15 mouse cellular contexts compared by ENCODE assay signal in genomic region chr11:107106978-107107724, GRCm38 (mm10). TPM values are rescaled to one million over a fixed set of nuclear protein-coding genes. Genes with fewer than 3 reads are reported as not detected.
DNase-seq lines count a peak whose midpoint lies in the region; ATAC-seq and TF ChIP-seq lines count a peak whose summit lies in the region.
"Had no signal": no experiment of that assay in that cellular context is flagged by ENCODE, and none has a peak within 500 bp of the region (broad histone marks: within the 10 kb centered on the region; RNA-seq: fewer than 3 reads in every experiment).

No protein-coding gene starts in this region.

- H3K4me2 ChIP-seq in heart, postnatal 0 days (ENCODE audit: low read depth, low read length), result no peak overlapping the region
- no peak overlapping the region for H3K4me2 ChIP-seq in neural tube, embryonic 13.5 days
- H3K4me2 ChIP-seq: hindbrain, embryonic 15.5 days; kidney, embryonic 15.5 days had no signal

- WGBS in heart, postnatal 0 days, result 57% methylated on average over 12 of the region's 12 CpGs
- 76% methylated on average over 12 of the region's 12 CpGs for WGBS in heart, embryonic 10.5 days
- WGBS in neural tube, embryonic 13.5 days, result 73% methylated on average over 12 of the region's 12 CpGs

- TF ChIP-seq EP300 in heart, postnatal 0 days (IDR thresholded peaks at IDR 0.05; ENCODE audit: low read depth), result no peak

- H3K4me1 ChIP-seq in heart, postnatal 0 days (ENCODE audit: control insufficient read depth, insufficient read depth), result peaks cover 17% of the 10 kb centered on the region
- H3K4me1 ChIP-seq in heart, embryonic 10.5 days, result peaks cover 23% of the 10 kb centered on the region
- peaks cover 50% of the 10 kb centered on the region for H3K4me1 ChIP-seq in neural tube, embryonic 13.5 days (replicated peaks)

- H3K9ac ChIP-seq in heart, postnatal 0 days (replicated peaks; ENCODE audit: low read depth, low read length), result no peak overlapping the region
- H3K9ac ChIP-seq in neural tube, embryonic 13.5 days, result no peak overlapping the region
- H3K9ac ChIP-seq: hindbrain, embryonic 15.5 days; kidney, embryonic 15.5 days had no signal

- peak; percentile 24 for DNase-seq in CD4-positive, CD25-positive, alpha-beta regulatory T cell, adult 2 months (ENCODE audit: low read depth, low spot score)
- DNase-seq in heart, postnatal 0 days (ENCODE audit: low spot score), result no peak
- DNase-seq in heart, embryonic 10.5 days (ENCODE audit: low spot score), result no peak
- DNase-seq in neural tube, embryonic 10.5 days (ENCODE audit: extremely low spot score, low spot score), result no peak
- DNase-seq in thymus, postnatal 14 days, result peak; percentile 45
- DNase-seq in cerebellum, adult 9-10 months, result no peak
- DNase-seq: adrenal gland, postnatal 14 days; cerebellum, postnatal 36 days; heart, adult 18-20 months; lung, postnatal 4 days had no signal

- no peak for TF ChIP-seq CTCF in heart, postnatal 0 days (IDR thresholded peaks at IDR 0.05; ENCODE audit: low read depth)

- H3K36me3 ChIP-seq in heart, postnatal 0 days (replicated peaks; ENCODE audit: control insufficient read depth, insufficient read depth, low read length), result peaks cover 16% of the 10 kb centered on the region
- H3K36me3 ChIP-seq in heart, embryonic 10.5 days, result peaks cover 35% of the 10 kb centered on the region
- peaks cover 26% of the 10 kb centered on the region for H3K36me3 ChIP-seq in neural tube, embryonic 13.5 days

- no peaks in the 10 kb centered on the region for H3K27me3 ChIP-seq in heart, postnatal 0 days (ENCODE audit: control insufficient read depth, insufficient read depth, low read length)
- no peaks in the 10 kb centered on the region for H3K27me3 ChIP-seq in heart, embryonic 10.5 days (ENCODE audit: insufficient read depth, poor library complexity, severe bottlenecking)
- no peaks in the 10 kb centered on the region for H3K27me3 ChIP-seq in neural tube, embryonic 13.5 days
- H3K27me3 ChIP-seq: hindbrain, embryonic 15.5 days; kidney, embryonic 15.5 days had no signal

- no peak for ATAC-seq in CD4-positive, CD25-positive, alpha-beta regulatory T cell, adult 4 months
- ATAC-seq in heart, postnatal 0 days (ENCODE audit: insufficient read depth, low read depth), result no peak
- no peak for ATAC-seq in neural tube, embryonic 13.5 days (ENCODE audit: low read depth)

- no peaks in the 10 kb centered on the region for H3K9me3 ChIP-seq in heart, postnatal 0 days (replicated peaks; ENCODE audit: control insufficient read depth, low read length)
- no peaks in the 10 kb centered on the region for H3K9me3 ChIP-seq in heart, embryonic 10.5 days
- no peaks in the 10 kb centered on the region for H3K9me3 ChIP-seq in neural tube, embryonic 13.5 days
- H3K9me3 ChIP-seq: hindbrain, embryonic 15.5 days; kidney, embryonic 15.5 days had no signal

- H3K27ac ChIP-seq in heart, postnatal 0 days (ENCODE audit: low read depth), result peak overlapping the region; percentile 30; the same call in 1 of the 2 replicates
- no peak overlapping the region for H3K27ac ChIP-seq in heart, embryonic 10.5 days
- H3K27ac ChIP-seq in neural tube, embryonic 13.5 days (replicated peaks), result 0 out of 2 replicates have a peak overlapping the region, but pooled peaks have one; percentile 33
- H3K27ac ChIP-seq: hindbrain, embryonic 15.5 days; kidney, embryonic 15.5 days; layer of hippocampus, adult 2 months had no signal

- H3K4me3 ChIP-seq in heart, postnatal 0 days (ENCODE audit: low read depth, low read length), result no peak overlapping the region
- H3K4me3 ChIP-seq in heart, embryonic 10.5 days, result no peak overlapping the region
- no peak overlapping the region for H3K4me3 ChIP-seq in neural tube, embryonic 13.5 days
- H3K4me3 ChIP-seq: hindbrain, embryonic 15.5 days; kidney, embryonic 15.5 days; layer of hippocampus, adult 2 months had no signal

RNA-seq across cellular contexts. Expression of gene Bptf, which starts 24.8 kb away (rescaled TPM):
- 10 to 100 TPM; 78.0 to 83.2 TPM for polyA plus RNA-seq in CD4-positive, CD25-positive, alpha-beta regulatory T cell, adult 4 months (2017; shearing (Covaris generic))
- total RNA-seq in heart, postnatal 0 days (2014; rRNA removed; ENCODE audit: low replicate concordance), result 13.7 and 25.8 TPM in 2 replicates
- polyA plus RNA-seq in heart, postnatal 0 days (2015; fragmentation: Nextera tagmentation; extraction: Ambion mirVana), result 11.7 and 11.8 TPM in 2 replicates
- 19.1 and 25.5 TPM in 2 replicates for polyA plus RNA-seq in heart, embryonic 10.5 days (2016; fragmentation: Nextera tagmentation; extraction: Ambion mirVana)
- polyA plus RNA-seq in neural tube, embryonic 13.5 days (2015; fragmentation: Nextera tagmentation; extraction: Ambion mirVana), result 28.7 and 34.1 TPM in 2 replicates

Comparison
In these comparisons a context has a peak if more than half of its experiments do, and no peak if none do; other contexts are left out.
1. DNase-seq: peak in CD4-positive, CD25-positive, alpha-beta regulatory T cell, adult 2 months (single experiment) and thymus, postnatal 14 days (single experiment); none in heart, postnatal 0 days (single experiment), heart, embryonic 10.5 days (single experiment), neural tube, embryonic 10.5 days (single experiment) and cerebellum, adult 9-10 months (single experiment).